Mouse (Mus musculus): ENCODE results near the gene Fubp1. TPM values are rescaled to one million over a fixed set of nuclear protein-coding genes. Genes with fewer than 3 reads are reported as not detected.

The Fubp1 gene
- polyA plus RNA-seq, 1 experiment from 2014 or later, result 158 TPM

DNA sequence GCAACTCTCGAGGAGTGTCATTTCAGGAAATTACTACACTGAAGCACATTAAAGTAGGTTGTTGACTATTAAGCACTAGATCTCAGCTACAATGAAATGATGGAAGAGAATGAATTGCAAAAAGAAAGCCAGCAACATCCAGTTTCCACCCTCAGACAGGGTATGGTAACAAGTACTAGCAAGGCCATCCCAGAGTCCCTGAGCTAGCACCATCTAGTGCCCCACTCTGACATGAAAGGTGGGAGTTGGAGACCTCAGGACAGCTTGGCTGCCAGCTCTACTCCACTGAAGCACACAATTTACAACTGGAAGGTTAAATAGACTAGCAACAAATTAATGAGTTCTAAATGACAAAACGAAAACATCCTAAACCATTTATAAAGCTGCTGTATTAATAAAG, 67.7 kb downstream of the Fubp1 start:
- WGBS (ENCODE audit: insufficient replicate concordance), result 82% methylated on average over 2 of the region's 2 CpGs
- H3K4me2 ChIP-seq, result no peak overlapping the region
- H3K27me3 ChIP-seq (ENCODE audit: control insufficient read depth, insufficient read depth, low read length), result no peaks in the 10 kb centered on the region
- no peaks in the 10 kb centered on the region for H3K9me3 ChIP-seq (replicated peaks; ENCODE audit: control insufficient read depth, low read length)
- H3K9ac ChIP-seq (ENCODE audit: low read depth, low read length), result no peak overlapping the region
- peaks cover 5% of the 10 kb centered on the region for H3K4me1 ChIP-seq (ENCODE audit: control insufficient read depth, insufficient read depth, low read length)
- H3K36me3 ChIP-seq (ENCODE audit: control insufficient read depth, insufficient read depth, low read length), result peaks cover 3% of the 10 kb centered on the region; the same call in 1 of the 2 replicates
- ATAC-seq (replicated peaks; ENCODE audit: insufficient number of reproducible peaks, low FRiP score, low TSS enrichment), result no peak
- H3K27ac ChIP-seq (ENCODE audit: low read depth, low read length), result no peak overlapping the region; the same call in 1 of the 2 replicates
- H3K4me3 ChIP-seq (ENCODE audit: low read depth, low read length), result no peak overlapping the region

DNA sequence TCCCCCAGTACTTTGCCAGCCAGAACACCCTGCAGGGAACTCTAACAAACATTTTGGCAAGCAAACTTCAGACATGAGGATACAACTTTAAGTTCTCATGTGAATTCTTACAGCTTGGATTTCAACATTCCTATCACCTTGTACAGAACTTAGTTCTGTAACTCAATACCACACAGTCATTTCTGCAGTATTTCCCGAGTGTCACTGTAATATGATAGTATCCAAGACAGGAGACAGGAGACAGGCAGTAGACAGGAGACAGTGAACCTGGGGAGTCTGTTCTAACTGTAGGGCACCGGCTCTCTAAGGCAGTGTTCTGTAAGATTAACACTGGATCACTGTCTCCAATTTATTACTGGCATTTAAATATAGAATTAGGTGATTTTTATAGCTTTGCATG, 68.2 kb downstream of the Fubp1 start:
- no peak for ATAC-seq (replicated peaks; ENCODE audit: insufficient number of reproducible peaks, low FRiP score, low TSS enrichment)
- Histone ChIP-seq H3K27ac (ENCODE audit: low read depth, low read length) (no peak overlapping the region; the same call in 1 of the 2 replicates), H3K27me3 (ENCODE audit: control insufficient read depth, insufficient read depth, low read length) (no peaks in the 10 kb centered on the region), H3K4me3 (ENCODE audit: low read depth, low read length) (no peak overlapping the region), H3K4me2 (no peak overlapping the region), H3K36me3 (ENCODE audit: control insufficient read depth, insufficient read depth, low read length) (peaks cover 3% of the 10 kb centered on the region; the same call in 1 of the 2 replicates), H3K9ac (ENCODE audit: low read depth, low read length) (no peak overlapping the region), H3K4me1 (ENCODE audit: control insufficient read depth, insufficient read depth, low read length) (peaks cover 2% of the 10 kb centered on the region), H3K9me3 (replicated peaks; ENCODE audit: control insufficient read depth, low read length) (no peaks in the 10 kb centered on the region)
- 42% methylated on average over 2 of the region's 2 CpGs for WGBS (ENCODE audit: insufficient replicate concordance)

DNA sequence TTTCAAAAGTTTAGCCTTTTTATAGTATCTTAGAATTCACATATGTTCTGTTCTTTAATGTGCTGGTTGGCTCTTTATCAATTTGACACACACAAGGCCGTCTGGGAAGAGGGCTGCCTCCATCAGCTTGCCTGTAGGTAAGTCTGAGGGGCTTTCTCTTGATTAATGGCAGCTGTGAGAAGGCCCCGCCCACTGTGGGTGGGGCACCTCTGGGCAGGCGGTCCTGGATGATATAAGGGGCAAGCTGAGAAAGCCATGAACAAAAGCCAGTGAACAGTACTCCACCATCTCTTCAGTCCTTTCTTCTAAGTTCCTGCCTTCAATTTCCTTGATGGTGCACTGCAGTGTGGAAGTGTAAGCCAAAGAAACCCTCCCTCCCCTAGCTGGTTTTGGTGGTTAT, 71.9 kb downstream of the Fubp1 start:
- no peak overlapping the region for H3K27ac ChIP-seq (ENCODE audit: low read depth, low read length)
- 29% methylated on average over 3 of the region's 3 CpGs for WGBS (ENCODE audit: insufficient replicate concordance)
- no peak for ATAC-seq (replicated peaks; ENCODE audit: insufficient number of reproducible peaks, low FRiP score, low TSS enrichment)
- no peaks in the 10 kb centered on the region for H3K9me3 ChIP-seq (replicated peaks; ENCODE audit: control insufficient read depth, low read length)
- no peak overlapping the region for H3K4me3 ChIP-seq (ENCODE audit: low read depth, low read length)
- no peak overlapping the region for H3K9ac ChIP-seq (ENCODE audit: low read depth, low read length)
- H3K4me2 ChIP-seq, result no peak overlapping the region
- H3K36me3 ChIP-seq (ENCODE audit: control insufficient read depth, insufficient read depth, low read length), result peaks cover 4% of the 10 kb centered on the region
- H3K4me1 ChIP-seq (ENCODE audit: control insufficient read depth, insufficient read depth, low read length), result no peaks in the 10 kb centered on the region
- no peaks in the 10 kb centered on the region for H3K27me3 ChIP-seq (ENCODE audit: control insufficient read depth, insufficient read depth, low read length)

DNA sequence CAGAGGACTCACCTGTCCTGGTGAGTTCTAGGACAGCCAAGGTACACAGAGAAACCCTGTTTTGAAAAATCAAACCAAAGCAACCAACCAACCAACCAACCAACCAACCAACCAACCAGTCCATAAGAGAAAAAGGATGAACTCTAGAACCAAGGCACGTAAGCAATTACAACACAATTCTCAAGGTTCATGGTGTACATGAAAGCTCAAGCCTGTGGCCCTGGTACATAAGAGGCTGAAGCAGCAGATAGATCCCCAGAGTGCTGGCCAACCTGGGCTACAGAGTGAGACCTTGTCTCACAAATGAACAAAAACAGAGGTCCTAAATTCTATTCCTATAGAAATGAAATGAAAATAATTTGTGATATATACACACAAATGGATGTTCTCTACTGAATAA, 74.1 kb downstream of the Fubp1 start:
- Histone ChIP-seq H3K4me3 (ENCODE audit: low read depth, low read length) (no peak overlapping the region), H3K4me2 (no peak overlapping the region), H3K27ac (ENCODE audit: low read depth, low read length) (no peak overlapping the region), H3K27me3 (ENCODE audit: control insufficient read depth, insufficient read depth, low read length) (no peaks in the 10 kb centered on the region), H3K9me3 (replicated peaks; ENCODE audit: control insufficient read depth, low read length) (no peaks in the 10 kb centered on the region), H3K9ac (ENCODE audit: low read depth, low read length) (no peak overlapping the region), H3K36me3 (ENCODE audit: control insufficient read depth, insufficient read depth, low read length) (peaks cover 6% of the 10 kb centered on the region), H3K4me1 (ENCODE audit: control insufficient read depth, insufficient read depth, low read length) (no peaks in the 10 kb centered on the region)
- ATAC-seq (replicated peaks; ENCODE audit: insufficient number of reproducible peaks, low FRiP score, low TSS enrichment), result no peak
- 98% methylated on average over 1 of the region's 1 CpGs for WGBS (ENCODE audit: insufficient replicate concordance)

DNA sequence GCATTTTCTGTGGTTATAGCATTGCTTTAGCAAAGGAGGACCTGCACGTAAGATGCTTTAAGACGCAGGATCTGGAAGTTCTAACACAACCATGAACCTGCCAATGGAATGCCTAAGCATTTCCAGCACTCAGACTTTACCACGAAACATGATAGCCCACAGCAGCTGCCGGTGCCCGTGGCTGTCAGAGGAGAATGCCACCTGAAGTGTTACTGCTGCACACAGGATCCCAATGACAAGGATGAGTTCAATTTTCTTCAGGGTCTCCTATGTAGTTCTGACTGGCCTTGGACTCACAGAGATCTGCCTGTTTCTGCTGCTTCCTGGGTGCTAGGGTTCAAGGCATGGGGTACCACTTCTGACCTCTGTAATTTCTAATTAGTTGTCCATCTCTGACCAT, 74.5 kb downstream of the Fubp1 start:
- Histone ChIP-seq H3K4me3 (ENCODE audit: low read depth, low read length) (no peak overlapping the region), H3K9me3 (replicated peaks; ENCODE audit: control insufficient read depth, low read length) (no peaks in the 10 kb centered on the region), H3K4me1 (ENCODE audit: control insufficient read depth, insufficient read depth, low read length) (no peaks in the 10 kb centered on the region), H3K4me2 (no peak overlapping the region), H3K36me3 (ENCODE audit: control insufficient read depth, insufficient read depth, low read length) (peaks cover 6% of the 10 kb centered on the region), H3K27ac (ENCODE audit: low read depth, low read length) (no peak overlapping the region), H3K27me3 (ENCODE audit: control insufficient read depth, insufficient read depth, low read length) (no peaks in the 10 kb centered on the region), H3K9ac (ENCODE audit: low read depth, low read length) (no peak overlapping the region)
- 85% methylated on average over 5 of the region's 5 CpGs for WGBS (ENCODE audit: insufficient replicate concordance)
- ATAC-seq (replicated peaks; ENCODE audit: insufficient number of reproducible peaks, low FRiP score, low TSS enrichment), result no peak

Other genes starting within 250 kb of the Fubp1 start
- gene Gipc2, start 44.2 kb upstream of the Fubp1 start, polyA plus RNA-seq (2014; fragmentation: Nextera tagmentation; extraction: Ambion mirVana), result 3.8 and 4.4 TPM in 2 replicates
- gene Dnajb4, start 120 bp upstream of the Fubp1 start, polyA plus RNA-seq (2014; fragmentation: Nextera tagmentation; extraction: Ambion mirVana), result 46.2 and 49.0 TPM in 2 replicates
- 165 and 210 TPM in 2 replicates for gene Nexn, start 55.9 kb downstream of the Fubp1 start, polyA plus RNA-seq (2014; fragmentation: Nextera tagmentation; extraction: Ambion mirVana)
- gene Miga1, start 130.0 kb downstream of the Fubp1 start, polyA plus RNA-seq (2014; fragmentation: Nextera tagmentation; extraction: Ambion mirVana), result 12.8 and 16.7 TPM in 2 replicates
- gene Usp33, start 136.1 kb downstream of the Fubp1 start, polyA plus RNA-seq (2014; fragmentation: Nextera tagmentation; extraction: Ambion mirVana), result 31.9 and 35.1 TPM in 2 replicates
- 43.0 and 46.6 TPM in 2 replicates for gene Zzz3, start 185.1 kb downstream of the Fubp1 start, polyA plus RNA-seq (2014; fragmentation: Nextera tagmentation; extraction: Ambion mirVana)

Measured in heart, embryonic 11.5 days (tissue).